In genomic region chr14:47497166-47497565, GRCm38 (mm10) we compare ENCODE assay signal across 24 mouse cellular contexts. TPM values are rescaled to one million over a fixed set of nuclear protein-coding genes. Genes with fewer than 3 reads are reported as not detected.
DNase-seq lines count a peak whose midpoint lies in the region; ATAC-seq and TF ChIP-seq lines count a peak whose summit lies in the region.
"Had no signal": no experiment of that assay in that cellular context is flagged by ENCODE, and none has a peak within 500 bp of the region (broad histone marks: within the 10 kb centered on the region; RNA-seq: fewer than 3 reads in every experiment).

No protein-coding gene starts in this region.

- H3K9me3 ChIP-seq in kidney, embryonic 14.5 days (ENCODE audit: control insufficient read depth, low read length) = no peaks in the 10 kb centered on the region
- no peaks in the 10 kb centered on the region for H3K9me3 ChIP-seq in liver, embryonic 15.5 days (replicated peaks)
- no peaks in the 10 kb centered on the region for H3K9me3 ChIP-seq in liver, embryonic 12.5 days (replicated peaks)
- H3K9me3 ChIP-seq: embryonic facial prominence, embryonic 10.5 days; embryonic facial prominence, embryonic 13.5 days; forebrain, embryonic 12.5 days; forebrain, embryonic 15.5 days; hindbrain, embryonic 12.5 days; hindbrain, embryonic 15.5 days had no signal

- no peak overlapping the region for H3K4me3 ChIP-seq in kidney, adult 2 months (ENCODE audit: insufficient read depth, low read depth, low read length)
- H3K4me3 ChIP-seq in kidney, embryonic 14.5 days (ENCODE audit: low read length) = no peak overlapping the region
- H3K4me3 ChIP-seq in liver, embryonic 15.5 days (replicated peaks) = no peak overlapping the region
- no peak overlapping the region for H3K4me3 ChIP-seq in liver, embryonic 12.5 days
- H3K4me3 ChIP-seq: embryonic facial prominence, embryonic 10.5 days; embryonic facial prominence, embryonic 13.5 days; erythroblast, embryonic 14.5 days; forebrain, embryonic 12.5 days; forebrain, embryonic 15.5 days; hindbrain, embryonic 12.5 days; hindbrain, embryonic 15.5 days had no signal

- H3K4me1 ChIP-seq in kidney, adult 2 months (ENCODE audit: control insufficient read depth, insufficient read depth, low read length) = 0 out of 2 replicates have a peak, but pooled peaks cover 2% of the 10 kb centered on the region
- H3K4me1 ChIP-seq in kidney, embryonic 14.5 days (ENCODE audit: control insufficient read depth, insufficient read depth, low read length) = no peaks in the 10 kb centered on the region
- H3K4me1 ChIP-seq in liver, embryonic 15.5 days (replicated peaks) = peaks cover 38% of the 10 kb centered on the region
- H3K4me1 ChIP-seq in liver, embryonic 12.5 days = peaks cover 36% of the 10 kb centered on the region
- H3K4me1 ChIP-seq: embryonic facial prominence, embryonic 10.5 days; embryonic facial prominence, embryonic 13.5 days; forebrain, embryonic 12.5 days; forebrain, embryonic 15.5 days; hindbrain, embryonic 12.5 days; hindbrain, embryonic 15.5 days had no signal

- peak; percentile 36 for DNase-seq in kidney, adult 2 months
- DNase-seq in lung, postnatal 36 days = peak; percentile 30
- no peak for DNase-seq in lung, postnatal 14 days
- no peak for DNase-seq in thymus, adult 18-20 months
- DNase-seq: adrenal gland, adult 2 months; adrenal gland, postnatal 14 days; cerebellum, adult 11-12 months; cerebellum, adult 8-10 months; cerebellum, postnatal 10 days; cerebellum, postnatal 36 days; embryo, embryonic 11 days; gastrocnemius, postnatal 14 days had no signal

- no peak for TF ChIP-seq CTCF in kidney, adult 2 months (conservative IDR thresholded peaks at IDR 0.05; ENCODE audit: insufficient read depth, insufficient read length, low read depth, low read length)

- TF ChIP-seq POLR2A in kidney, adult 2 months (IDR thresholded peaks at IDR 0.05; ENCODE audit: low read depth, low read length) = no peak

- no peak for ATAC-seq in kidney, embryonic 14.5 days (ENCODE audit: low FRiP score, low TSS enrichment)
- no peak for ATAC-seq in liver, embryonic 15.5 days (ENCODE audit: insufficient read depth)
- no peak for ATAC-seq in liver, embryonic 12.5 days
- ATAC-seq: CD4-positive, CD25-positive, alpha-beta regulatory T cell, adult 4 months; forebrain, embryonic 15.5 days had no signal

- H3K27me3 ChIP-seq in kidney, adult 2 months (replicated peaks; ENCODE audit: control insufficient read depth, insufficient read depth, low read length) = no peaks in the 10 kb centered on the region
- H3K27me3 ChIP-seq in kidney, embryonic 14.5 days (ENCODE audit: control insufficient read depth, insufficient read depth, low read length) = no peaks in the 10 kb centered on the region
- no peaks in the 10 kb centered on the region for H3K27me3 ChIP-seq in liver, embryonic 15.5 days
- no peaks in the 10 kb centered on the region for H3K27me3 ChIP-seq in liver, embryonic 12.5 days (replicated peaks)
- H3K27me3 ChIP-seq: embryonic facial prominence, embryonic 13.5 days; forebrain, embryonic 12.5 days; forebrain, embryonic 15.5 days; hindbrain, embryonic 12.5 days; hindbrain, embryonic 15.5 days had no signal

- no peak overlapping the region for H3K4me2 ChIP-seq in kidney, embryonic 14.5 days (replicated peaks; ENCODE audit: low read depth, low read length)
- no peak overlapping the region for H3K4me2 ChIP-seq in liver, embryonic 15.5 days
- no peak overlapping the region for H3K4me2 ChIP-seq in liver, embryonic 12.5 days
- H3K4me2 ChIP-seq: embryonic facial prominence, embryonic 13.5 days; forebrain, embryonic 12.5 days; forebrain, embryonic 15.5 days; heart, embryonic 11.5 days; hindbrain, embryonic 12.5 days; hindbrain, embryonic 15.5 days had no signal

- H3K36me3 ChIP-seq in kidney, adult 2 months (ENCODE audit: control insufficient read depth, insufficient read depth, low read length) = no peaks in the 10 kb centered on the region
- H3K36me3 ChIP-seq in kidney, embryonic 14.5 days (ENCODE audit: control insufficient read depth, insufficient read depth, low read length) = no peaks in the 10 kb centered on the region
- peaks cover 33% of the 10 kb centered on the region for H3K36me3 ChIP-seq in liver, embryonic 15.5 days (replicated peaks)
- peaks cover 29% of the 10 kb centered on the region for H3K36me3 ChIP-seq in liver, embryonic 12.5 days
- H3K36me3 ChIP-seq: embryonic facial prominence, embryonic 13.5 days; forebrain, embryonic 12.5 days; forebrain, embryonic 15.5 days; hindbrain, embryonic 15.5 days had no signal

- 63% methylated on average over 3 of the region's 3 CpGs for WGBS in kidney, adult 2 months
- WGBS in kidney, embryonic 14.5 days = 78% methylated on average over 3 of the region's 3 CpGs
- WGBS in liver, embryonic 15.5 days (ENCODE audit: insufficient replicate concordance) = 62% methylated on average over 3 of the region's 3 CpGs
- 64% methylated on average over 3 of the region's 3 CpGs for WGBS in liver, embryonic 12.5 days (ENCODE audit: insufficient replicate concordance)

- no peak overlapping the region for H3K27ac ChIP-seq in kidney, adult 2 months (ENCODE audit: insufficient read depth, low read depth, low read length)
- no peak overlapping the region for H3K27ac ChIP-seq in kidney, embryonic 14.5 days (ENCODE audit: low read depth, low read length)
- 0 out of 2 replicates have a peak overlapping the region, but pooled peaks have one; percentile 9 for H3K27ac ChIP-seq in liver, embryonic 15.5 days (replicated peaks)
- H3K27ac ChIP-seq in liver, embryonic 12.5 days = no peak overlapping the region
- H3K27ac ChIP-seq: embryonic facial prominence, embryonic 10.5 days; embryonic facial prominence, embryonic 13.5 days; forebrain, embryonic 12.5 days; forebrain, embryonic 15.5 days; hindbrain, embryonic 12.5 days; hindbrain, embryonic 15.5 days had no signal

- no peak overlapping the region for H3K9ac ChIP-seq in kidney, embryonic 14.5 days (ENCODE audit: low read depth, low read length)
- H3K9ac ChIP-seq in liver, embryonic 15.5 days = no peak overlapping the region
- no peak overlapping the region for H3K9ac ChIP-seq in liver, embryonic 12.5 days
- H3K9ac ChIP-seq: embryonic facial prominence, embryonic 13.5 days; forebrain, embryonic 12.5 days; forebrain, embryonic 15.5 days; hindbrain, embryonic 12.5 days; hindbrain, embryonic 15.5 days had no signal

RNA-seq across cellular contexts. Expression of gene Fbxo34, which starts 46.9 kb away (rescaled TPM):
- polyA plus RNA-seq in kidney, adult 2 months (2012; rRNA removed) = 10.2 and 13.0 TPM in 2 replicates
- polyA plus RNA-seq in kidney, embryonic 14.5 days (2014; fragmentation: Nextera tagmentation; extraction: Ambion mirVana) = 13.8 and 25.8 TPM in 2 replicates
- 40.4 and 46.5 TPM in 2 replicates for polyA plus RNA-seq in liver, embryonic 15.5 days (2015; fragmentation: Nextera tagmentation; extraction: Ambion mirVana)
- 36.4 and 38.0 TPM in 2 replicates for polyA plus RNA-seq in liver, embryonic 12.5 days (2016; fragmentation: Nextera tagmentation; extraction: Ambion mirVana)

Comparison
In these comparisons a context has a peak if more than half of its experiments do, and no peak if none do; other contexts are left out.
1. DNase-seq: peak in kidney, adult 2 months (single experiment) and lung, postnatal 36 days (single experiment); none in lung, postnatal 14 days (single experiment) and thymus, adult 18-20 months (0 of 2).